ENCODE assay signal across 33 mouse cellular contexts in genomic region chr3:9888051-9888450, GRCm38 (mm10).
"Had no signal": no experiment of that assay in that cellular context is flagged by ENCODE, and none has a peak within 500 bp of the region (broad histone marks: within the 10 kb centered on the region; RNA-seq: fewer than 3 reads in every experiment).

No protein-coding gene starts in this region.

- DNase-seq: heart, postnatal 10 days; heart, postnatal 14 days; heart, postnatal 36 days; heart, postnatal 4 days; kidney, adult 11 months; kidney, adult 18-20 months; kidney, adult 2 months; kidney, adult 8-10 months; kidney, adult 9 months; kidney, postnatal 10 days; kidney, postnatal 14 days; kidney, postnatal 25 days; kidney, postnatal 36 days; kidney, postnatal 4 days; layer of hippocampus, adult 9-11 months; layer of hippocampus, postnatal 36 days had no signal

- H3K36me3 ChIP-seq: heart, embryonic 10.5 days; heart, embryonic 12.5 days; heart, embryonic 13.5 days; heart, embryonic 15.5 days; hindbrain, embryonic 10.5 days; hindbrain, embryonic 12.5 days; hindbrain, embryonic 13.5 days; hindbrain, embryonic 15.5 days; intestine, embryonic 15.5 days; kidney, embryonic 15.5 days had no signal

- H3K27me3 ChIP-seq: heart, embryonic 12.5 days; heart, embryonic 13.5 days; heart, embryonic 15.5 days; hindbrain, embryonic 12.5 days; hindbrain, embryonic 13.5 days; hindbrain, embryonic 15.5 days; intestine, embryonic 15.5 days; kidney, embryonic 15.5 days had no signal

- H3K4me2 ChIP-seq: heart, embryonic 11.5 days; heart, embryonic 12.5 days; heart, embryonic 13.5 days; heart, embryonic 15.5 days; hindbrain, embryonic 12.5 days; hindbrain, embryonic 13.5 days; hindbrain, embryonic 14.5 days; hindbrain, embryonic 15.5 days; intestine, embryonic 15.5 days; kidney, embryonic 15.5 days had no signal

- H3K4me3 ChIP-seq: heart, embryonic 10.5 days; heart, embryonic 12.5 days; heart, embryonic 13.5 days; heart, embryonic 15.5 days; hindbrain, embryonic 10.5 days; hindbrain, embryonic 12.5 days; hindbrain, embryonic 13.5 days; hindbrain, embryonic 15.5 days; intestine, embryonic 15.5 days; kidney, embryonic 15.5 days; layer of hippocampus, adult 2 months had no signal

- H3K9me3 ChIP-seq: heart, embryonic 10.5 days; heart, embryonic 12.5 days; heart, embryonic 13.5 days; heart, embryonic 15.5 days; hindbrain, embryonic 10.5 days; hindbrain, embryonic 12.5 days; hindbrain, embryonic 13.5 days; hindbrain, embryonic 15.5 days; intestine, embryonic 15.5 days; kidney, embryonic 15.5 days had no signal

- ATAC-seq: hindbrain, postnatal 0 days; intestine, embryonic 15.5 days; intestine, embryonic 16.5 days; intestine, postnatal 0 days had no signal

- H3K27ac ChIP-seq: heart, embryonic 10.5 days; heart, embryonic 13.5 days; heart, embryonic 15.5 days; hindbrain, embryonic 10.5 days; hindbrain, embryonic 12.5 days; hindbrain, embryonic 13.5 days; hindbrain, embryonic 14.5 days; hindbrain, embryonic 15.5 days; hindbrain, postnatal 0 days; intestine, embryonic 15.5 days; kidney, embryonic 15.5 days; kidney, postnatal 0 days had no signal

- H3K9ac ChIP-seq: heart, embryonic 12.5 days; heart, embryonic 13.5 days; heart, embryonic 15.5 days; hindbrain, embryonic 12.5 days; hindbrain, embryonic 13.5 days; hindbrain, embryonic 14.5 days; hindbrain, embryonic 15.5 days; intestine, embryonic 15.5 days; kidney, embryonic 15.5 days had no signal

- H3K4me1 ChIP-seq: heart, embryonic 10.5 days had no signal
